Mouse (Mus musculus): ENCODE data around the gene C1s2. TPM values are rescaled to one million over a fixed set of nuclear protein-coding genes. Genes with fewer than 3 reads are reported as not detected.

The C1s2 gene
- polyA plus RNA-seq, 1 experiment, result 0.20 TPM

GRCm38 (mm10) chr6:124673619-124674018 lies 37.7 kb upstream of the C1s2 start:
- Histone ChIP-seq H3K27ac (ENCODE audit: insufficient read depth, low read depth, low read length) (peak overlapping the region; percentile 68; the same call in 1 of the 2 replicates), H3K36me3 (ENCODE audit: control insufficient read depth, insufficient read depth, low read length) (no peaks in the 10 kb centered on the region), H3K27me3 (replicated peaks; ENCODE audit: control insufficient read depth, insufficient read depth, low read length) (no peaks in the 10 kb centered on the region), H3K4me1 (ENCODE audit: control insufficient read depth, insufficient read depth, low read length) (peaks cover 3% of the 10 kb centered on the region; the same call in 1 of the 2 replicates), H3K4me3 (ENCODE audit: insufficient read depth, low read depth, low read length) (no peak overlapping the region)
- peak; percentile 79 for DNase-seq
- TF ChIP-seq POLR2A (IDR thresholded peaks at IDR 0.05; ENCODE audit: low read depth, low read length), result no peak
- 0 out of 2 replicates have a peak, but pooled peaks have one; percentile 4 for TF ChIP-seq CTCF (conservative IDR thresholded peaks at IDR 0.05; ENCODE audit: insufficient read depth, insufficient read length, low read depth, low read length)
- WGBS, result 51% methylated on average over 9 of the region's 9 CpGs

- 44% methylated on average over 6 of the region's 6 CpGs for WGBS
- Histone ChIP-seq H3K27ac (ENCODE audit: insufficient read depth, low read depth, low read length) (no peak overlapping the region), H3K4me1 (ENCODE audit: control insufficient read depth, insufficient read depth, low read length) (peaks cover 5% of the 10 kb centered on the region; the same call in 1 of the 2 replicates), H3K27me3 (replicated peaks; ENCODE audit: control insufficient read depth, insufficient read depth, low read length) (no peaks in the 10 kb centered on the region), H3K4me3 (ENCODE audit: insufficient read depth, low read depth, low read length) (no peak overlapping the region), H3K36me3 (ENCODE audit: control insufficient read depth, insufficient read depth, low read length) (no peaks in the 10 kb centered on the region)
- no peak for DNase-seq
- TF ChIP-seq POLR2A (IDR thresholded peaks at IDR 0.05; ENCODE audit: low read depth, low read length), result no peak
- no peak for TF ChIP-seq CTCF (conservative IDR thresholded peaks at IDR 0.05; ENCODE audit: insufficient read depth, insufficient read length, low read depth, low read length)
Observed at GRCm38 (mm10) chr6:124672100-124672499, 36.2 kb upstream of the C1s2 start.

GRCm38 (mm10) chr6:124670281-124670900 lies 34.5 kb upstream of the C1s2 start:
- no peak overlapping the region for H3K4me3 ChIP-seq (ENCODE audit: insufficient read depth, low read depth, low read length)
- no peaks in the 10 kb centered on the region for H3K36me3 ChIP-seq (ENCODE audit: control insufficient read depth, insufficient read depth, low read length)
- H3K4me1 ChIP-seq (ENCODE audit: control insufficient read depth, insufficient read depth, low read length), result peaks cover 11% of the 10 kb centered on the region; the same call in 1 of the 2 replicates
- no peak for DNase-seq
- 86% methylated on average over 7 of the region's 7 CpGs for WGBS
- TF ChIP-seq CTCF (conservative IDR thresholded peaks at IDR 0.05; ENCODE audit: insufficient read depth, insufficient read length, low read depth, low read length) (no peak), POLR2A (IDR thresholded peaks at IDR 0.05; ENCODE audit: low read depth, low read length) (no peak)
- H3K27me3 ChIP-seq (replicated peaks; ENCODE audit: control insufficient read depth, insufficient read depth, low read length), result no peaks in the 10 kb centered on the region
- H3K27ac ChIP-seq (ENCODE audit: insufficient read depth, low read depth, low read length), result no peak overlapping the region

GRCm38 (mm10) chr6:124669234-124669859 lies 33.5 kb upstream of the C1s2 start:
- no peak for TF ChIP-seq POLR2A (IDR thresholded peaks at IDR 0.05; ENCODE audit: low read depth, low read length)
- TF ChIP-seq CTCF (conservative IDR thresholded peaks at IDR 0.05; ENCODE audit: insufficient read depth, insufficient read length, low read depth, low read length), result no peak
- Histone ChIP-seq H3K27me3 (replicated peaks; ENCODE audit: control insufficient read depth, insufficient read depth, low read length) (no peaks in the 10 kb centered on the region), H3K27ac (ENCODE audit: insufficient read depth, low read depth, low read length) (no peak overlapping the region), H3K4me1 (ENCODE audit: control insufficient read depth, insufficient read depth, low read length) (peaks cover 11% of the 10 kb centered on the region; the same call in 1 of the 2 replicates), H3K36me3 (ENCODE audit: control insufficient read depth, insufficient read depth, low read length) (no peaks in the 10 kb centered on the region), H3K4me3 (ENCODE audit: insufficient read depth, low read depth, low read length) (no peak overlapping the region)
- WGBS, result 78% methylated on average over 11 of the region's 11 CpGs
- DNase-seq, result no peak

GRCm38 (mm10) chr6:124665011-124665410 lies 29.1 kb upstream of the C1s2 start:
- TF ChIP-seq POLR2A (IDR thresholded peaks at IDR 0.05; ENCODE audit: low read depth, low read length), result no peak
- TF ChIP-seq CTCF (conservative IDR thresholded peaks at IDR 0.05; ENCODE audit: insufficient read depth, insufficient read length, low read depth, low read length), result no peak
- Histone ChIP-seq H3K36me3 (ENCODE audit: control insufficient read depth, insufficient read depth, low read length) (no peaks in the 10 kb centered on the region), H3K4me1 (ENCODE audit: control insufficient read depth, insufficient read depth, low read length) (peaks cover 8% of the 10 kb centered on the region; the same call in 1 of the 2 replicates), H3K27me3 (replicated peaks; ENCODE audit: control insufficient read depth, insufficient read depth, low read length) (no peaks in the 10 kb centered on the region), H3K4me3 (ENCODE audit: insufficient read depth, low read depth, low read length) (no peak overlapping the region), H3K27ac (ENCODE audit: insufficient read depth, low read depth, low read length) (no peak overlapping the region)
- DNase-seq, result no peak
- WGBS, result 89% methylated on average over 10 of the region's 10 CpGs

GRCm38 (mm10) chr6:124664256-124664655 lies 28.4 kb upstream of the C1s2 start:
- Histone ChIP-seq H3K36me3 (ENCODE audit: control insufficient read depth, insufficient read depth, low read length) (no peaks in the 10 kb centered on the region), H3K4me1 (ENCODE audit: control insufficient read depth, insufficient read depth, low read length) (peaks cover 8% of the 10 kb centered on the region; the same call in 1 of the 2 replicates), H3K27me3 (replicated peaks; ENCODE audit: control insufficient read depth, insufficient read depth, low read length) (no peaks in the 10 kb centered on the region), H3K27ac (ENCODE audit: insufficient read depth, low read depth, low read length) (no peak overlapping the region), H3K4me3 (ENCODE audit: insufficient read depth, low read depth, low read length) (peak overlapping the region; percentile 17; the same call in 1 of the 2 replicates)
- TF ChIP-seq CTCF (conservative IDR thresholded peaks at IDR 0.05; ENCODE audit: insufficient read depth, insufficient read length, low read depth, low read length) (no peak), POLR2A (IDR thresholded peaks at IDR 0.05; ENCODE audit: low read depth, low read length) (no peak)
- 49% methylated on average over 7 of the region's 7 CpGs for WGBS
- no peak for DNase-seq

GRCm38 (mm10) chr6:124663424-124663795 lies 27.5 kb upstream of the C1s2 start:
- WGBS, result 9% methylated on average over 13 of the region's 13 CpGs

More at GRCm38 (mm10) chr6:124663424-124663795, 27.5 kb upstream of the C1s2 start:
- Histone ChIP-seq H3K4me3 (ENCODE audit: insufficient read depth, low read depth, low read length) (peak overlapping the region; percentile 84), H3K4me1 (ENCODE audit: control insufficient read depth, insufficient read depth, low read length) (peaks cover 8% of the 10 kb centered on the region; the same call in 1 of the 2 replicates), H3K27ac (ENCODE audit: insufficient read depth, low read depth, low read length) (peak overlapping the region; percentile 90), H3K27me3 (replicated peaks; ENCODE audit: control insufficient read depth, insufficient read depth, low read length) (no peaks in the 10 kb centered on the region), H3K36me3 (ENCODE audit: control insufficient read depth, insufficient read depth, low read length) (no peaks in the 10 kb centered on the region)
- DNase-seq, result peak; percentile 58
- no peak for TF ChIP-seq POLR2A (IDR thresholded peaks at IDR 0.05; ENCODE audit: low read depth, low read length)
- TF ChIP-seq CTCF (conservative IDR thresholded peaks at IDR 0.05; ENCODE audit: insufficient read depth, insufficient read length, low read depth, low read length), result no peak
